Mouse (Mus musculus): ENCODE measurements at regions not wholly inside any gene's neighbourhood (a gene's known extent, or its start where the extent isn't known, plus 50 kb on each side); places are given as distances from the start of the nearest gene placed in this dataset.

DNA sequence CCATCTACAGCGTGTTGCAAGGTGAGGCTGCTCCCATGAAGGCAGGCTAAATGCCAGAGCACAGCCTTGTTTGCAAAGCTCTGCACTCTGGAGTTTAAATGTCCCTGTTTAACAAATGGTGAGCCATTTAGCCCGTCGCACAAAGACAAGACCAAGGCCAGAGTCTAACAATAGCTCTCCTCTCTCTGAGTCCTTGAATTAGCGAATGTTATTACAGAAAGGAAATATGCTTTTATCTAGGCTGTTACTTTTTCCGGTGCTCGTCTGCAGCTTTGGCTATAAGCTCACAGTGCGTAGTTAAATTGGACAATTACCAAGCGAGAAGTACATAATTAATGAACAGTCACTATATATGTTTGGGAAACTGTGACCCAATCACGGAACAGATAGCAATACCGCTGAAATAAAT is 137.8 kb upstream of the Noct start:
- Histone ChIP-seq H3K9ac (ENCODE audit: insufficient read depth, low read depth, low read length, poor library complexity, severe bottlenecking) (no peak overlapping the region), H3K27ac (ENCODE audit: insufficient read depth, low read depth, low read length, poor library complexity, severe bottlenecking) (no peak overlapping the region), H3K4me1 (ENCODE audit: control insufficient read depth in 2 of 2, insufficient read depth in 2 of 2, low read length in 2 of 2, poor library complexity in 1 of 2) (peaks cover 0 to 6% of the 10 kb centered on the region in 2 experiments; a peak in 3 of 4 replicates), H3K4me3 (ENCODE audit: insufficient read depth in 1 of 2, low read depth in 1 of 2, low read length in 2 of 2, poor library complexity in 1 of 2, severe bottlenecking in 1 of 2) (no peak overlapping the region), H3K9me3 (ENCODE audit: control insufficient read depth, insufficient read depth, low read depth, low read length) (no peaks in the 10 kb centered on the region), H3K36me3 (ENCODE audit: control insufficient read depth, insufficient read depth, low read length, poor library complexity, severe bottlenecking) (no peaks in the 10 kb centered on the region)
- in situ Hi-C loops (cut with MboI; ENCODE audit: low sequenced_read_pairs in 2 of 2, unreplicated experiment in 2 of 2) = no loop called here
- TF ChIP-seq CHD2 (IDR thresholded peaks at IDR 0.05; ENCODE audit: low read depth, low read length) (no peak), MAFK (IDR thresholded peaks at IDR 0.05; ENCODE audit: insufficient read depth, low read depth, low read length) (no peak), ZNF384 (IDR thresholded peaks at IDR 0.05; ENCODE audit: low read depth, low read length) (no peak)
- DNase-seq (ENCODE audit: low read depth, low spot score) = no peak

DNA sequence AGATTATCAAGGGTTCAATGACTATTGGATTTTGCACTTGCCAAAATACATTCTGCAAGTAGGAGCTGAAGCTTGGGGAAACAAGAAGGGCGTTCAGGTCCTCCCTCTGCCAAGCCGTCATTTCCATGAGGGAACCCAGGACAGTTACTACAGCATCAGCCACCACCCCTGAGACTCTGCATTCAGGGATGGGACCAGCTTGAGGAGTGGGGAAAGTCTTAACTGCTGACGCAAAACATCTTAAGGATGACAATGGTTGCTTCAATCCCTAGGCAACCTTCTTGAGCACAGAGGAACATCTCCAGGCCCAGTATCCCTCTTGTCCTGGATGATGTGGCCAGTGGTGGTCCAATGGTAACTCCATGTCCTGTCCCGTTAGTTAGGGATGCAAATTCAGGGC is 137.2 kb upstream of the Noct start:
- H3K4me3 ChIP-seq (ENCODE audit: insufficient read depth in 1 of 2, low read depth in 1 of 2, low read length in 2 of 2, poor library complexity in 1 of 2, severe bottlenecking in 1 of 2) = no peak overlapping the region
- no peaks in the 10 kb centered on the region for H3K36me3 ChIP-seq (ENCODE audit: control insufficient read depth, insufficient read depth, low read length, poor library complexity, severe bottlenecking)
- H3K27ac ChIP-seq (ENCODE audit: insufficient read depth, low read depth, low read length, poor library complexity, severe bottlenecking) = no peak overlapping the region
- H3K9ac ChIP-seq (ENCODE audit: insufficient read depth, low read depth, low read length, poor library complexity, severe bottlenecking) = no peak overlapping the region
- TF ChIP-seq HCFC1 (IDR thresholded peaks at IDR 0.05; ENCODE audit: borderline replicate concordance, insufficient read depth, low read length) = no peak
- no peak for TF ChIP-seq MAFK (IDR thresholded peaks at IDR 0.05; ENCODE audit: insufficient read depth, low read depth, low read length)
- TF ChIP-seq ZC3H11A (IDR thresholded peaks at IDR 0.05; ENCODE audit: borderline replicate concordance, low read depth, low read length) = no peak
- no peak for TF ChIP-seq CHD2 (IDR thresholded peaks at IDR 0.05; ENCODE audit: low read depth, low read length)
- TF ChIP-seq ZNF384 (IDR thresholded peaks at IDR 0.05; ENCODE audit: low read depth, low read length) = no peak
- peaks cover 0 to 6% of the 10 kb centered on the region in 2 experiments; a peak in 3 of 4 replicates for H3K4me1 ChIP-seq (ENCODE audit: control insufficient read depth in 2 of 2, insufficient read depth in 2 of 2, low read length in 2 of 2, poor library complexity in 1 of 2)
- H3K9me3 ChIP-seq (ENCODE audit: control insufficient read depth, insufficient read depth, low read depth, low read length) = no peaks in the 10 kb centered on the region
- in situ Hi-C loops (cut with MboI; ENCODE audit: low sequenced_read_pairs in 2 of 2, unreplicated experiment in 2 of 2) = no loop called here
- no peak for DNase-seq (ENCODE audit: low read depth, low spot score)

- H3K9ac ChIP-seq (ENCODE audit: insufficient read depth, low read depth, low read length, poor library complexity, severe bottlenecking) = no peak overlapping the region
Observed at GRCm38 (mm10) chr3:51089036-51089669, 135.1 kb upstream of the Noct start.

GRCm38 (mm10) chr3:51091478-51091877 is 132.8 kb upstream of the Noct start:
- in situ Hi-C loops (cut with MboI; ENCODE audit: low sequenced_read_pairs in 2 of 2, unreplicated experiment in 2 of 2) = no loop called here
- no peak overlapping the region for H3K9ac ChIP-seq (ENCODE audit: insufficient read depth, low read depth, low read length, poor library complexity, severe bottlenecking)
- no peaks in the 10 kb centered on the region for H3K36me3 ChIP-seq (ENCODE audit: control insufficient read depth, insufficient read depth, low read length, poor library complexity, severe bottlenecking)
- no peak overlapping the region for H3K4me3 ChIP-seq (ENCODE audit: insufficient read depth in 1 of 2, low read depth in 1 of 2, low read length in 2 of 2, poor library complexity in 1 of 2, severe bottlenecking in 1 of 2)
- no peak for DNase-seq (ENCODE audit: low read depth, low spot score)
- H3K27ac ChIP-seq (ENCODE audit: insufficient read depth, low read depth, low read length, poor library complexity, severe bottlenecking) = no peak overlapping the region
- no peaks in the 10 kb centered on the region for H3K9me3 ChIP-seq (ENCODE audit: control insufficient read depth, insufficient read depth, low read depth, low read length)
- peaks cover 0 to 4% of the 10 kb centered on the region in 2 experiments; a peak in 3 of 4 replicates for H3K4me1 ChIP-seq (ENCODE audit: control insufficient read depth in 2 of 2, insufficient read depth in 2 of 2, low read length in 2 of 2, poor library complexity in 1 of 2)
- TF ChIP-seq ZC3H11A (IDR thresholded peaks at IDR 0.05; ENCODE audit: borderline replicate concordance, low read depth, low read length) (no peak), HCFC1 (IDR thresholded peaks at IDR 0.05; ENCODE audit: borderline replicate concordance, insufficient read depth, low read length) (no peak), MAFK (IDR thresholded peaks at IDR 0.05; ENCODE audit: insufficient read depth, low read depth, low read length) (no peak), ZNF384 (IDR thresholded peaks at IDR 0.05; ENCODE audit: low read depth, low read length) (no peak), CHD2 (IDR thresholded peaks at IDR 0.05; ENCODE audit: low read depth, low read length) (no peak)

More at GRCm38 (mm10) chr3:51089036-51089669, 135.1 kb upstream of the Noct start:
- Histone ChIP-seq H3K4me3 (ENCODE audit: insufficient read depth in 1 of 2, low read depth in 1 of 2, low read length in 2 of 2, poor library complexity in 1 of 2, severe bottlenecking in 1 of 2) (no peak overlapping the region), H3K4me1 (ENCODE audit: control insufficient read depth in 2 of 2, insufficient read depth in 2 of 2, low read length in 2 of 2, poor library complexity in 1 of 2) (peaks cover 0 to 6% of the 10 kb centered on the region in 2 experiments; a peak in 3 of 4 replicates), H3K36me3 (ENCODE audit: control insufficient read depth, insufficient read depth, low read length, poor library complexity, severe bottlenecking) (no peaks in the 10 kb centered on the region), H3K9me3 (ENCODE audit: control insufficient read depth, insufficient read depth, low read depth, low read length) (no peaks in the 10 kb centered on the region), H3K27ac (ENCODE audit: insufficient read depth, low read depth, low read length, poor library complexity, severe bottlenecking) (no peak overlapping the region)
- TF ChIP-seq HCFC1 (IDR thresholded peaks at IDR 0.05; ENCODE audit: borderline replicate concordance, insufficient read depth, low read length) (no peak), MAFK (IDR thresholded peaks at IDR 0.05; ENCODE audit: insufficient read depth, low read depth, low read length) (no peak), ZC3H11A (IDR thresholded peaks at IDR 0.05; ENCODE audit: borderline replicate concordance, low read depth, low read length) (no peak), ZNF384 (IDR thresholded peaks at IDR 0.05; ENCODE audit: low read depth, low read length) (no peak), CHD2 (IDR thresholded peaks at IDR 0.05; ENCODE audit: low read depth, low read length) (no peak)
- in situ Hi-C loops (cut with MboI; ENCODE audit: low sequenced_read_pairs in 2 of 2, unreplicated experiment in 2 of 2) = no loop called here
- DNase-seq (ENCODE audit: low read depth, low spot score) = no peak

All from ES-E14 (cell line).